Mouse (Mus musculus) MN1 (cell line): ENCODE measurements around the gene Olfr5.
A peak's percentile ranks its signal among the peaks of the same experiment; 100 is the strongest.
"Not testable (repeated sequence)": the region's sequence is repeated elsewhere in the genome, so short reads cannot be mapped to it uniquely, and the experiment has no call there.

ENCODE experiments used
- DNase-seq: peaks from one replicate; pipeline ENCODE4 v3.0.0-alpha.2; 2016; ENCODE audit warnings: low spot score

Olfr5 gene

GRCm38 (mm10) chr7:6486841-6487240 is at the start of gene Olfr5:
Gene Olfr5 (minus strand): TSS chr7:6486941.
- no peak for DNase-seq

GRCm38 (mm10) chr7:6526141-6526540 is 39.4 kb upstream of the Olfr5 start:
- DNase-seq: peak; percentile 8

- DNase-seq: no peak
Observed at GRCm38 (mm10) chr7:6525001-6525400, 38.3 kb upstream of the Olfr5 start.

- no peak for DNase-seq
Observed at GRCm38 (mm10) chr7:6522850-6523249, 36.1 kb upstream of the Olfr5 start, which contains the start of gene Olfr1349. Gene Olfr1349 (minus strand): TSS chr7:6522950.

GRCm38 (mm10) chr7:6521666-6522065 is 34.9 kb upstream of the Olfr5 start:
- DNase-seq: no peak

- no peak for DNase-seq
Observed at GRCm38 (mm10) chr7:6508648-6509047, 21.9 kb upstream of the Olfr5 start, which contains the start of gene Olfr1348. Gene Olfr1348 (minus strand): TSS chr7:6508748.

GRCm38 (mm10) chr7:6499655-6500054 is 12.9 kb upstream of the Olfr5 start, which contains the start of gene Olfr1347:
Gene Olfr1347 (minus strand): TSS chr7:6499755.
- no peak for DNase-seq

- DNase-seq: not testable (repeated sequence)
Observed at GRCm38 (mm10) chr7:6477633-6478032, 9.1 kb downstream of the Olfr5 start.

GRCm38 (mm10) chr7:6466951-6467350 is 19.8 kb downstream of the Olfr5 start, which contains the start of gene Olfr1346:
Gene Olfr1346 (plus strand): TSS chr7:6467101.
- DNase-seq: no peak

GRCm38 (mm10) chr7:6456399-6456798 is 30.3 kb downstream of the Olfr5 start:
- no peak for DNase-seq

GRCm38 (mm10) chr7:6455868-6456267 is 30.9 kb downstream of the Olfr5 start, which contains the start of gene Olfr1336:
Gene Olfr1336 (plus strand): TSS chr7:6456168.
- no peak for DNase-seq

- no peak for DNase-seq
Observed at GRCm38 (mm10) chr7:6447771-6448170, 39.0 kb downstream of the Olfr5 start.

- DNase-seq: no peak
Observed at GRCm38 (mm10) chr7:6441173-6441572, 45.6 kb downstream of the Olfr5 start.

GRCm38 (mm10) chr7:6438388-6438787 is 48.4 kb downstream of the Olfr5 start, which contains the start of gene Olfr1344:
Gene Olfr1344 (plus strand): TSS chr7:6438688.
- DNase-seq: no peak

GRCm38 (mm10) chr7:6430342-6430741 is 56.4 kb downstream of the Olfr5 start:
- no peak for DNase-seq

- DNase-seq: no peak
Observed at GRCm38 (mm10) chr7:6429381-6429780, 57.4 kb downstream of the Olfr5 start.
